Mouse (Mus musculus) MEL (cell line): ENCODE measurements around the gene Haus7.

Source experiments
- POLR2A ChIP-seq, 2 experiments: IDR thresholded peaks; 2 replicates each; pipeline ENCODE4 v1.6.1; 2011 to 2012; ENCODE audit warnings: low read length in 2 of 2, mild to moderate bottlenecking in 2 of 2, control low read depth in 1 of 2, improper control_type of control experiment in 1 of 2, low read depth in 1 of 2, moderate library complexity in 1 of 2; ENCODE audit not compliant: control insufficient read depth in 1 of 2, insufficient read depth in 1 of 2, poor library complexity in 1 of 2
- USF1 ChIP-seq: IDR thresholded peaks from 2 replicates; pipeline ENCODE4 v1.6.1; 2014; ENCODE audit warnings: low read depth, mild to moderate bottlenecking, inconsistent platforms, low read length, improper control_type of control experiment, moderate library complexity

GRCm38 (mm10) chrX:73490804-73491203 lies 32.0 kb upstream of the Haus7 start:
- TF ChIP-seq POLR2A (IDR thresholded peaks at IDR 0.05; ENCODE audit: control insufficient read depth in 1 of 2, insufficient read depth in 1 of 2, low read depth in 1 of 2, low read length in 2 of 2, poor library complexity in 1 of 2), result no peak
- no peak for TF ChIP-seq USF1
